Mouse (Mus musculus) thymus, postnatal 14 days (tissue): ENCODE data around the gene Klk5.
A peak's percentile ranks its signal among the peaks of the same experiment; 100 is the strongest.

Experiments
- DNase-seq: peaks from one replicate; pipeline ENCODE4 v3.0.0; 2021

Klk5 gene

DNA sequence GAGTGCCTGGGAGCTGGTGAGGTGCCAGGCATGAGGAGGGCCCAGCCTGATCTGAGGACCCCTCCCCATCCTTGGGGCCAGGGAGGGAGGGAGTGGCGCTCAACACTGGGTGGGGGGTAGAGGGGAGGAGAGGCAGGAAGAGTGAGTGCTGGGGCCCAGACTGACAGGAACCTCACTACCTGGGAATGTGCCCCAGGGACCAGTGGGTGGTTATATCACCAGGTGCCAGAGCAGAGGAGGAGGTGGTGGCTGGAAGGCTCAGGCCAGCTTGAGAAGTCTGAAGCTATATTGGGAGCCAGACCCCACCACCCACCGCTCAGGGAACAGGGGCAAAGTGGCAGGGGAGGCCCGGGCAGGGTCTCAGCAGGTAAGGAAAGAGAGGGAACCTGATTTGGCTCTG, at the start of gene Klk5:
Gene Klk5, plus strand, starts transcription at position 271 of the 400 bp plus-strand sequence.
- DNase-seq: no peak

- no peak for DNase-seq
Observed at GRCm38 (mm10) chr7:43796355-43796754, 45.4 kb upstream of the Klk5 start.

GRCm38 (mm10) chr7:43797333-43797769, 44.4 kb upstream of the Klk5 start, which contains the start of gene Klk8:
Gene Klk8 (plus strand): TSS chr7:43797577.
- peak; percentile 61 for DNase-seq

DNA sequence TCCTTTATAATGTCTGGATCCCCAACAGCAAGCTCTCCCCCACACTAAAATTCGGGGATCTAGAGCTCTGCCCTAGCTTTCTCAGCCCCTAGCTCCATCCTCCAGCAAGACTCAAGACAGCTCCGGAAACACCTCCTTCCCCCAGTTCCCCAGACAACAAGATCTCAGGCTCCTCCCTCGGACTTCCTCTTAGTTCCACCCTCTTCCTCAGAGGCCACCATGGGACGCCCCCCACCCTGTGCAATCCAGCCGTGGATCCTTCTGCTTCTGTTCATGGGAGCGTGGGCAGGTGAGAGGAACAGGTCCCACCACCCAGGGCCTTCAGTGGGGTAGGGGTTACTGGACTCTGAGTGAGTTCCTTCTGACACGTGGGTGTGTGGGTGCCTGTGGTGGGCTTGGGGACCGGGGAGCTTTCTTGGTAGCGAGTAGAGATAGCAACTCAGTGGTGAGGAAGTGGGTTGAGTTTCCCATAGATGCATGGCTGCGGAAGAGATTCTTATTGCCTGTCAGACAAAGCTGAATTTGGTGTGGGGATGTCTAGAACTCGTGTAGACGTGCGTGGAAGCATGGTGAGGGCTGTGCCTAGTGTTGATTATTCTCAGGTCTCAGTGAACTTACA, 43.8 kb upstream of the Klk5 start:
- DNase-seq: peak; percentile 48

DNA sequence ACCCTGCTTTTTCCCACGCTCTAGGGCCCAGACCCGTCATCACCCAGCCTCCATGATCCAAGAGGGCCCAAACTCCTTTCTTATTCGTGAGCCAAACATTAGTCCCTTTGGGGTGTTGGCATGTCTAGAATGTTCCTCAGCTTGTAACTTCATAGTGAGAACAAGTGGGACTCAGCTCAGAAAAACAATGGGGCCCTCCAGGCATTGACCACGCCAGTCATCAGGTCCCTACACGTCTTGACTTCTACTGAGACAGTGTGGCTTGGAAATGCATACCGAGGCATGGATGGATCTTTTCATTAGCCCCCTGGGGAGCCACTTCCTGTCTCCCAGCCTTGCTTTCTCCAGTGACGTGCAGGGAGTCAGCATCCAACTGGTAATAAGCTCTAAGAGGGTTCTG, 41.9 kb upstream of the Klk5 start:
- no peak for DNase-seq

GRCm38 (mm10) chr7:43810994-43811393, 30.8 kb upstream of the Klk5 start, which contains the start of gene Klk7:
Gene Klk7 (plus strand): TSS chr7:43811294.
- DNase-seq: no peak

GRCm38 (mm10) chr7:43815211-43815610, 26.6 kb upstream of the Klk5 start:
- DNase-seq: no peak

DNA sequence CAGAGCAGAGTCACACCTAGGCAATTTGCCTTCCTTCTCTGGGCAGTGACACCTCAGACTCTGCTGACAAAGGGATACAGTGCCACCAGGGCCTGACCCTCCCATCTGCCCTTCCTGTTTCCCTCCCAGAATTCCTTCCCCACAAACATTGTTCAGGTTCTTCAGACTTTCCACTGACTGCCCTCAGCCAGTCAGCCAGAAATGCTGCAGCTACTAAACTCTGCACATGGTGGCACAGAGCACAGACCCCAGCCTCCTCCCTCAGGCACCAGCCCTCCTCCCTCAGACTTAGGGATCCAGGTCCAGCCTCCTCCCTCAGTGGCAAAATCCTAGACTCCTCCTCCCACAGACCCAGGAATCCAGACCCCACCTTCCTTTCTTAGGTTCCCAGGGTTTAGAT, 25.0 kb upstream of the Klk5 start:
- no peak for DNase-seq

GRCm38 (mm10) chr7:43821581-43821980, 20.2 kb upstream of the Klk5 start:
- no peak for DNase-seq

- no peak for DNase-seq
Observed at GRCm38 (mm10) chr7:43824199-43824598, 17.6 kb upstream of the Klk5 start, which contains the start of gene Klk6. Gene Klk6 (plus strand): TSS chr7:43824499.

DNA sequence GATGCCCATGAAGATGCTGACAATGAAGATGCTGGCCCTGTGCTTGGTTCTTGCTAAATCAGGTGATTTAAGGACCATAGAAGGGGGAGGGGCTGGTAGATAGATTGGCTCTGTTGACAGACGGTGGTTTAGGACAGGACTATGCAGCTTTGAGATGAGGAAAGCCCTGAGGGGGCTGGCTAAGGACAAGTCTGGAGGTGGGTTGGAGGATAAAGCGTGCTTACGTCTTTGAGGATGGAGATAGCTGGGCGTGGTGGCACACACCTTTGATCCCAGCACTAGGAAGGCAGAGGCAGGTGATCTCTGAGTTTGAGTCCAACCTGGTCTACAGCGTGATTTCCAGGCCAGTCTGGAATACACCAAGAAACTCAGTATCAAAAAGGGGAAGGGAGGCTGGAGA, 15.7 kb upstream of the Klk5 start:
- no peak for DNase-seq

- DNase-seq: no peak
Observed at GRCm38 (mm10) chr7:43827706-43828105, 14.1 kb upstream of the Klk5 start.

DNA sequence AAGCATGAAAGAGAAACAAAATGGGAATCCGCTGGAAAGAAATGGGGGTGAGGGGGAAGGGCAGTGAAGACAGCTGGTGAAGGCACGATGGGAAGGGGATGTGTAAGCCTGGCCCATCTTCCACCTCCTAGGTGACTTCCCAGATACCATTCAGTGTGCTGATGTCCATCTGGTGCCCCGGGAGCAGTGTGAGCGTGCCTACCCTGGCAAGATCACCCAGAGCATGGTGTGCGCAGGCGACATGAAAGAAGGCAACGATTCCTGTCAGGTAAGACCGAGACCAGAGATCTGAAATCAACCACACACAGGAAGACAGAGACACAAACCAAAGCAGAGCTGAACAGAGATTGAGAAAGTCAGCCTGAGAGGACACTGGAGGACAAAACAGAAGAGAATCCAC, 12.8 kb upstream of the Klk5 start:
- no peak for DNase-seq

GRCm38 (mm10) chr7:43843801-43844200, 2.0 kb downstream of the Klk5 start:
- DNase-seq: no peak

DNA sequence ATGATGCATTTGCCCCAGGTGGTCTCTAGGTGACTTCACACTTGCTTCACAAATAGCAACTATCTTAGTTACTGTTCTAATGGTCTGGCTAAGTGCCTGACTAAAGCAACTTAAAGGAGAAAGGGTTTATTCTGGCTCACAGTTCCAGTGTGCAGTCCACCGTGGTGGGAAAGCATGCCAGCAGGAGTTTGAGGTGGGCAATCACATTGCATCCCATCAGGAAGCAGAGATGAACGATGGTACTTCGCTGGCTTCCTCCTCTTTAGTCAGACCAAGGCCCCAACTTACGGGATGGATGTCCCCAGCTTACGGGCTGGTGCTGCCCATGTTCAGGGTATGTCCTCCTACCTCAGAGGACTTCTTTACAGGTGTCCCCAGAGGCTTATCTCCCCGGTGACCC, 9.8 kb downstream of the Klk5 start:
- DNase-seq: no peak

DNA sequence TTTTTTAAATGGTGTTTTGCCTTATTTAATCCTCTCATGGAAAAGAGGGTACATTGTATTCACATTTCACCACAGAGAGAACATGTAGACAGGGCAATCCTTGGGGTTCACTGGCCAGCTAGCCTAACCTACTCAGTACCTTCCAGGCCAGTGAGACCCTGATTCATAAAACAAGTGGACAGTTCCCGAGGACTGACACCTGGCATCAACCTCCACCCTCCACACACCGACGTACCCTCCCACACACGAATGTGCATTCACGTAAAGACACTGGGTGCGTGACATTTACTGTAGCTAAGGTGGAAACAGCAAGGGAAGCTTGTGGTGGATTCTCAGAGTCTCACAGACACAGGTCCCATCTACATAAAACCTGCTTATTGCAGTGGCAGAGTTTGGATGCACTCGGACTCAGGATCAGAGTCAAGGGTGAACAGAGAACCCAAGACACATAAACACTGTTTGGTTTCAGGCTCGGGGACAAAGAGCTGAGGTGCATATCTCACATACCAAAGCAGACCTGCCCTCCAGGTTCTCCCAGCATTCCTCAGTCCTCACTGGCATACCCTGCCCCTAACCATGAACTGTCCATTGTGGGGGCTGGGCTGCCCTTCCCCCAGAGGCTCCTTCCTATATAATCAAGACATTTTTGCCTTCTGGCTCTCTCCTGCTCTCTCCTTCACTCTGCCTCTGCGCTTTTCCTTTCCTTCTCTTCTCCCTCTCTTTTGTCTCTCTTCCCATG, 13.0 kb downstream of the Klk5 start:
- DNase-seq: no peak

DNA sequence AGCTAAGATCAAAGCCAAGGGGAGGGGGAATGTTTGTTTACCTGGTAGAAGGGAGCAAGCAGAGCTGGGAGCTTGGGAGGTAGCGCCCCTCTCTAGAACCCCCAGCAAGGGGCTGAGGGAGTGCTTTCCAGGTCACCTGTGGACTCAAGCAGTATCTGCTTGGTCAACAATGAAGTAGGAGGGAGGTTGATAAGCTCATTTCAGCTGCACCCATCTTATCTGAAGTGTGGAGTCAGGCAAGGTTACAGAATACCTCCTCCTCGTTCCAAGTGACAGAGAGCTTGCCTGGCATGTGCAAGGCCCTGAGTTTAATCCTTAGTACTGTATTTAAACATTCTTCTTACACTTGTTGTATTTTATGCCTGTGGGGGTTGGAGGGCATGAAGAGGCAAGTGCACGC, 13.9 kb downstream of the Klk5 start:
- DNase-seq: no peak

- no peak for DNase-seq
Observed at GRCm38 (mm10) chr7:43856307-43856706, 14.5 kb downstream of the Klk5 start.

GRCm38 (mm10) chr7:43857501-43857900, 15.7 kb downstream of the Klk5 start:
- DNase-seq: no peak

GRCm38 (mm10) chr7:43860411-43860810, 18.6 kb downstream of the Klk5 start:
- DNase-seq: no peak

DNA sequence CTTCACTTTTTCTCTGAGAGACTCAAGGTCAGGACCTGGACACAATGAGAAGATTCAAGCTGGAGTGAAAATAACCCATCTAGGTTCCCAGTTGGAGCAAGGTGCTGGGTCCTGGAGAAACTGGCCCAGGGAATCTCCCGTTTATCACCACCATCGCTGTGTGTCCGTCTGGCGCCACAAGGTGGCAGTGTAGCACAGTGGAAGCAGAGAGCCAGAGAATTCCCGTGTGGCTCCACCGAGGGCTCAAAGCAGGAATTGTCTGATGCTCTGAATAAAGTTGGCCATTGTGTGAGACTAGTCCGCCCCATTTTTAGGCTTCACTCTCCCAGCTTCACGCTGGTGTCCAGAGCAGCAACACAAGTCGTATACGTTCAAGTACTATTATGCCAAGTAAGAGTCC, 31.5 kb downstream of the Klk5 start:
- peak; percentile 32 for DNase-seq

GRCm38 (mm10) chr7:43873674-43874073, 31.9 kb downstream of the Klk5 start:
- DNase-seq: no peak

DNA sequence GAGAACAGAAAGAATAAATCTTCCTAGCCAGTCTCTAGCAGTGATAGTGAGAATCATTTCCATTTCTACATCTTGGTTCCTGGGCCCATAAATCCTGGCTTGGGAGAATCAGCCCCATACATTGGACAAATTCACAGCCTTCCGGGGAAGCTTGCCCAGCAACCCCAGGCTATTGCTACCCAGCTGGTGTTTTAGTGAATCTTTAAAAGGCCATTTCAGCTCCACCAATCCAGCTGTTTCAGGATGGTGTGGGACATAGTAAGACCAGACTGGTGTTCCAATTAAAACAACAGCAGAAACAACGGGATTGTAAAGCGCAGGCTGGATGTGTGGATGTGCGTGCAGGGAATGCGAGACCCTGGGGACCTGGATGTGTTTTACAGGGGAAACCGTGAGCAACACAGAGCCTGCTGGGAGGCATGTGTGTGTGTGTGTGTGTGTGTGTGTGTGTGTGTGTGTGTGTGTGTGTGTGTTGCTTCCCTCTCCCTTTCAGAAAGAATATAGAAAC, 33.2 kb downstream of the Klk5 start:
- no peak for DNase-seq

- DNase-seq: no peak
Observed at GRCm38 (mm10) chr7:43876444-43876843, 34.7 kb downstream of the Klk5 start.
